Mouse (Mus musculus) thymus, postnatal 0 days (tissue): ENCODE results near the gene Fgfr2. TPM values are rescaled to one million over a fixed set of nuclear protein-coding genes. Genes with fewer than 3 reads are reported as not detected.
"Not testable (repeated sequence)": the region's sequence is repeated elsewhere in the genome, so short reads cannot be mapped to it uniquely, and the experiment has no call there.

Experiments used
- DNase-seq: peaks from one replicate; pipeline ENCODE4 v3.0.0-alpha.2; 2015; ENCODE audit warnings: low spot score
- polyA plus RNA-seq: library from polyadenylated mRNA; unstranded; fragments of >200 nt; fragmentation: Nextera tagmentation; extraction: Ambion mirVana; gene quantifications from 2 replicates; pipeline ENCODE4 v1.2.1, GENCODE M21; 2015

The Fgfr2 gene
- polyA plus RNA-seq, 1 experiment from 2014 or later, result 23.6 TPM

DNA sequence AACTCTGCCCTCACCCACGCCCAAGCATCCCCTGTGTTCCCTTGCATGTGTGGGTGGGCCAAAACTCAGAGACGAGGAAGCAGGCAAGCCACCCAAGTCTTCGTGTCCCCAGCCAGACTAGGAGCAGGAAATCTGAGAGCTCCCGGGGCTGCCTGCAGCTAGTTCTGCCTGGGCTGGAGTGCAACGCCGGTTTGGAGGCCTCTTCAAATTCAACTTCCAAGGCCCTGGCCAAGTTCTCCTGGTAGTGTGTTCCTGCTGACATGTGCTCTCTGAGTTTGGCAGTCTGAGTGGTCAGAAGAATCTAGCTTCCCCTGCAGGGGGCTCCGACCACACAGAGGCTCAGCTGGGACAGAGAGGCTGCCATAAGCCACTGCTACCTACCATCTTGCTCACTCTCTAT is 2948.6 kb downstream of the Fgfr2 start:
- DNase-seq, result no peak

DNA sequence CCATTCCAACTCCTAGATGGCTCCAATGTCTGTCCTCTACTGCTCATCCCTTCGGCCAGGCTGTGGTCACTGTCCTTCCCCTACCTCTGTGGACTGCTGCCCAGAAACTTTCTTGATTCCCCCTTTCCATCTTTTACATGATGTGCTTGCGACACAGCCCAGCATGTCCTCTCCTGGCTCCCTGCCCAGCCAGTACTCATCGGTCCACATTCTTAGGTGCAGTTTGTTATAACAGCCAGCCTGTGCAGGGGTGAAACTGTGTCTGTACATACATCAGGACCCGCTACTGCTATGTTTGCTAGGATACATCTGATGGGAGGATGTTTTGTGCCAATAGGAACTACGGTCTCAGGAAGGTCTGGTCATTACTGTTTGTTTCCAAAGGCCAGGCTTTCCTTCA is 2949.2 kb downstream of the Fgfr2 start:
- no peak for DNase-seq

DNA sequence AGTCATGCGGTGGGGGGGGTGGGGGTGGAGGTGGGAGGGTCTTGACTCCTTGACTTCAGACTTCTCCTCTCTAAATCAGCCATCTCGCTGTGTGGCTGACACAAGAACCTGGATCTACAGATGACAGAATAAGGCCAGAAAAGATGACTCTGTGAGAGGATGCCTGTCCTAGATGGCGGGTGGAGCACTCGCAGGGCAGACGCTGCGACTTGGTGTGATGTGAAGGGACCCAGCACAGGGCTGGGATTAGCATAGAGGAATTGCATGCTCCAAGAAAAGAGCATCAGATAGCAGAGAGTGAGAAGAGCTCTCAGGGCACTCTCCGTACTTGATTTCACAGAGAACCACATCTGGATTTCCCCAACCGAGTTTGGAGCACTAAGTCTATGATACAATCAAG is 2953.0 kb downstream of the Fgfr2 start:
- DNase-seq, result no peak

DNA sequence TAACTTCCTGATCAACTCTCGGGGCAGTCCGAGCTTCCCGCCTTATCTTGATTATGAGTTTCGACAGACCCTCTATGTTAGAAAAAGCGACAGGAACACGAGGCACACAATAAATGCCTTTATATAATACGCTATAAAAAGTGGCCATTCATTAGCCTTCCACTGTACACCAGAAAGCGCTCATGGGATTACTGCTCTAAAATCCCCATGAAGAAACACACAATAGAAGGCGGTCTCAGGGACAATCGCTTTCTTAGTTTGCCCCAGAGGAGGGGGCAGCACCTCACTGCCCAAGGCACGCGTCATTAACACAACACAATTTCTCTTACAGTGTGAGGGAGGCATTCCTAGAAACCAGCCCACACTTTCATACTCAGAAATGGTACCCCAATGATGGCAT is 2954.9 kb downstream of the Fgfr2 start:
- DNase-seq, result no peak

DNA sequence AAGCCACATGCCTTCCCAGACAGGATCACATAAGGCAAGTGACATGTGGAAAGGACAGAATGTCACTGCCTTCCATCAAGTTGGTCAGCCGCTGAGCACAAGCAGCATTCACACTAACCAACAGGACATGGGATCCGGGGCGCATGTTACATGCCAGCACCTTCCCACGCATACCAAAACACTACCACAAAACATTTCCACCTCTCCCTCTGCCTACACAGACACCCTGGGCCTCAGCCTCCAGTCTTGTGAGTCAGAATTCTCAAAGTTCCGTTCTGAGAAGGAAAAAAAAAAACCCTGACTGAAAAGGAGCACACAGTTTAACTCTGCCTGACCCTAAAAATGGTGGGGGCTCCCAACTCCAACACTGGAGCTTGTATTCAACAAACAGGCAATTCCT is 2955.9 kb downstream of the Fgfr2 start:
- no peak for DNase-seq

DNA sequence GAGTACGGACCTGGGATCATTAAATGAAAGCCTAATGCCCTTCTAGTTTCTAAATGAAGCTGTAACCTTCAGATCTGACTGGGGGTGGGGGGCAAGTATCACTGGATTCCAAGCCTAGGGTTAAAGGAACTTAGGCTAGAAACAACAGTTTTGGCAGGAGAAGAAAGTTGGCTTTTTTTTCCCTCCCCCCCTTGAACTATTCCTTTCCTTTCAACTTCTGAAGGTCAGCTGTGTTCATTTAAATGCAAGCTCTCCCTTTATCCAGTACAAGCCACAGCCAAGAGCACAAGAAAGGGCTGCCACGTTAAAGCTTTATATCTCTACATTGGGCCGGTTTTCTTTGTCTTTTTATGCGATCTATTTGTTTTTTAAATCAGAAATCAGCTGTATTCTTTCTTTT is 2957.0 kb downstream of the Fgfr2 start:
- no peak for DNase-seq

DNA sequence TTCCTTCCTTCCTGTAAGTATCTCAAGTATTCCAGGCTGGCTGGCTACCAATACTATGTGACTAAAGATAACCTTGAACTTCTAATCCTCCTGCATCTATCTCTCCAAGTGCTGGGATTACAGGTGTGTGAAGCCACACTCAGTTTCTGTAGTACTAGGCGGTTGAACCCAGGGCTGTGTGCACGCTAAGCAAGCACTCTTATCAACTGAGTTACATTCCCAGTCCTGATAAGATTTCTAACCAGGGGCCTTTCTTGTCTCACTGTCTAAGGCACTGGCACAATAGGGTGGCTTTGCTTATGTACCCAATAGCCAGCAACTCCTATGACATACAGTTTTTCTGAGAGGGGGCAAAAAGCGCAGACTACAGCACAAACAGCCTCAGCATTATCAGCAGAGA is 2957.7 kb downstream of the Fgfr2 start:
- DNase-seq, result no peak

DNA sequence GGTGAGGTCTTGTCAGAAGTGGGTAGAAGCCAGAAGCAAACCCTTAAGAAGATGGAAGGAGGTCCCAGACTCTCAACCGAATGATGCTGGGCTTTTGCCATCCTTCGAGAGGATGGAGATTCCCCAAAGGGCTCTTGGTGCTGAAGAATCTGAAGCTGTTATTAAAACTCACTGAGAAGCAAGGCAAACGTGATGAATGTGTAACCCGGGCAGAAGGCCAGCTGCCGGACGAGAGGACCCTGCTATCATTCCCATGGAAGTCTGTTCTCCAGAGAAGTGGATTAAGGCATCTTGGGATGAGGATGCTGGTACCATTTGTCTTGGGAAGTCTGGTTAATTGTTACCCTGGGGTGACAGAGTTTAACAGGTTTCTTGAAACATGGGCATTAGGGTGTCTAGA is 2960.4 kb downstream of the Fgfr2 start:
- no peak for DNase-seq

DNA sequence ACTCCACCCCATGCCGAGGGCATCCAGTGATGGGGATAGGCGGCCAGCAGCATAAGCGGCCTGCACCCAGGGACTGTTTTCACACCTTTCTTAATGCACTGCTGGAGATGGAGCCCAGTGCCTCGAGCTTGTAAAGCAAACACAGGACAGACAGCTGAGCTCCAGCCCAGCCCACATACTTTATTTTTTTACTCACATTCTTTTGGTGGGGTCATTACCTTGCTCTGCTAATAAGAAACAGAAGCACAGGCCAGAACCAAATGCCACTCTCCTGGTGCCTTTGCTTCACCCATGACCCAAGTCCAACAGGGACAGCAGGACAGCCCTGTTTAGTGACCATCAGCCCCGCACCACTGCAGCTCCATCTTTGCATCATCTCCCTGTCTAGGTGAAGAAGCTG is 2961.6 kb downstream of the Fgfr2 start:
- DNase-seq, result no peak

DNA sequence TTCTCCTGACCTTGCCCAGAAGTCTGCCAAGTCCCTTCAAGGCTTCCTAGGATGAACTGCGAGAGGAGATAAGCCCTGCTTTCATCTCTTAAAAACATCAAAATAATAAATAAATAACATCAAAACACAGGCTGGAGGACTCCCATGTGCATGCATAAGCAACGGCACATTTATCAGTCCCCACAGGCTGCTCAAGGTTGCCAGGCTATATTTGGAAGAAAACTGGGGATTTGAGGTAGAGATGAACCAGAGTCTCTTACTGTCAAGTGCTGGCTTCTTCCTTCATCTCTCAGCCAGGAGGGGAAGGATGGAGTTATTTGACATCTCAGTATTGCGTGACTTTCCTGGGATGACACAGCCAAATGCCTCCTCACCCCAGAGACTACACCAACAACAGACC is 2964.3 kb downstream of the Fgfr2 start:
- no peak for DNase-seq

DNA sequence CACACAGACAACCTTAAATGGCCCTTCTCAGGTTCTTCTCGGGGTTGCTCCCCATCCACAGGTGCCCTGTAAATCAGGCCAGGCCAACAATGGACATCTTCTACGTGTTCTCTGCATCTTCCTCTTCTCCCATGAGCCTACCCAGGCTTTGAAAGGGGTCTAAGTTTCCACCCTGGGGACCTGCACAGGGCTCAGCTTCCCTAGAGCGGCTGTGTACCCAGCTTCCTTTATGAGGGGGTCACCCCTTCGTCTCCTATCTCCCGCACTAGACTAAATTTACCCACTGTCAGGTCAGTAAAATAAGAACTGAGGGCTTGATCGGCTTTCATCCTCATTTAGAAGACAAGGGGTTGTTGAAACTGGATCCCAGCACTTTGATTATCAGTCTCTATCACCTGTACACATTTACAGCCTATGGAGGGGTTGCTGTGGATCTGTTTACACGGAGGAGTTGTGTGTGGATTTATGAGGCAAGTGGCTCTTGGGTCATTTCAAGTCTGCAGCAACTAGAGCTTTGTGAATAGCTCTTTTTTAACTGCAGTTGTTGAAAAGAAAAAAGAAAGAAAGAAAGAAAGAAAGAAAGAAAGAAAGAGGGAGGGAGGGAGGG is 2969.7 kb downstream of the Fgfr2 start:
- DNase-seq, result no peak

DNA sequence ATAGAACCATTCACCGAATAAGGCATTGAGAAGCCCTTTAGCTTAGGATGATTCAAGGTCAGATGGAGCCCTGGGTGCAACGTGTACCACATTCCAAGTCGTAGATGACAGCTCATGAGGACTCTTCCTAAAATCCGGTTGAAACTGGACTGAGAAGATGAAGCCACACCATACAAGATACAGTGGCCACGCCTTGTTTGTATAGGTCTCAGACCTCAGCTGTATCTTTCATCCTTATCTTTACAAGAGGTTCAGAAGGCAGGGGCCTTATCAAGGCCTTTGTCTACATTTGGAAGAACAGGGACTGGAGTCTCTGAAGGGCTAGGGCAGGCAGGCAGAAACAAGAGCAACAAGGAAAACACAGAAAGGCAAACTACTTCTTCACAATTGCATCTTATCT is 2974.2 kb downstream of the Fgfr2 start:
- DNase-seq, result no peak

DNA sequence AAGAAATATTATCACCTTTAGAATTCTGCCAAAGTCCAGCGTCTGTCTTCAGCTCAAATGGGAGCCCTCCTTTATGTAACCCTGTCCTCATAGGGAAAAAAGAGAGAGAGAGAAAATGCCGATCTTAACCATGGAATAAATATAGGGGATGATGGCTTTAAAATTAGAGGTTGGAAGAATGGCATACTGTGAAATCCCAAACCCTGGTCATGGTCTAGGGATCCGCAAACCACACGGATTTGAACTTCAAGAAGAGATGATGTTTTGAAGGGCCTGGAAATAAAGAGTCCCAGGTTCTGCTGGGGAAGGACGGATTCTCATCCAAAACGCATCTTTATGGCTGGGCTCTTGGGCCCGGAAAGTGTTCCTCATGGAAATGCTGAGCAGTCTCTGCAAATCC is 2975.9 kb downstream of the Fgfr2 start:
- no peak for DNase-seq

DNA sequence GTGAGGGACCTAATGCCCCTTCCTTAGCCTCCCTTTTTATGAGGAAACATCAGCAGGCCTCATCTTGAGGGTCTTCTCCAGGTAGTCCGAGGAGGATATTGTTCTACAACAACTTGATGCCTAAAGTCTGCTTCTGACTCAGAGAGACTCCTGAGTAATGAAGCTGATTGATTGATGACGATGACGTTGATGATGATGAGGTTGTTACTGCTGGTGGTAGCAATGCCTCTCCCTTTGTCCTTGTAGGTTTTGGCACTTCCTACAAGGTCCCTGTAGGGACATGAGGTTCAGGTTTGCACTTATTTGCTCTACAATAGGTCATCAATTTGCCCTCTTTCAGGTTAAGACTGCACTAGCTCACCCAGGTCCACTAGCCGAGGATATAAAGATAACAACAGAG is 2977.9 kb downstream of the Fgfr2 start:
- no peak for DNase-seq

DNA sequence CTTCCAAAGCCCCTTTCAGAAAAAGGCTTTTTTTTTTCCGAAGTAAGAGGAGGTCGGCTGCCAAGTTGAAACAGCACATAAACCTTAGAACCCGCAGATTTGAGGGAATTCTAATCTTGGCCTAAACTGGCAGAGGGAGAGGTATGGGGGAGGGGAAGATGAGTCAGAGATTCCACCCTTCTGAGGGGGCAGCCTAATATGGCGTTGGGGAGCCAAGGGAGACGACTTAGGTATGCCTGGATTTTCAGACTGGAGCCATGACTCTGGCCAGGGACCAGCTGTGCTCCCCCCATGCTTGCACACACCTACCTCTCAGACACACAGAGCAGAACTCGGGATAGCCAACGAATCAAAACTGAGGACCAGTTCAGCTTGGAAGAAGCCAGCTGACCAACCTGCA is 2979.8 kb downstream of the Fgfr2 start:
- DNase-seq, result no peak

DNA sequence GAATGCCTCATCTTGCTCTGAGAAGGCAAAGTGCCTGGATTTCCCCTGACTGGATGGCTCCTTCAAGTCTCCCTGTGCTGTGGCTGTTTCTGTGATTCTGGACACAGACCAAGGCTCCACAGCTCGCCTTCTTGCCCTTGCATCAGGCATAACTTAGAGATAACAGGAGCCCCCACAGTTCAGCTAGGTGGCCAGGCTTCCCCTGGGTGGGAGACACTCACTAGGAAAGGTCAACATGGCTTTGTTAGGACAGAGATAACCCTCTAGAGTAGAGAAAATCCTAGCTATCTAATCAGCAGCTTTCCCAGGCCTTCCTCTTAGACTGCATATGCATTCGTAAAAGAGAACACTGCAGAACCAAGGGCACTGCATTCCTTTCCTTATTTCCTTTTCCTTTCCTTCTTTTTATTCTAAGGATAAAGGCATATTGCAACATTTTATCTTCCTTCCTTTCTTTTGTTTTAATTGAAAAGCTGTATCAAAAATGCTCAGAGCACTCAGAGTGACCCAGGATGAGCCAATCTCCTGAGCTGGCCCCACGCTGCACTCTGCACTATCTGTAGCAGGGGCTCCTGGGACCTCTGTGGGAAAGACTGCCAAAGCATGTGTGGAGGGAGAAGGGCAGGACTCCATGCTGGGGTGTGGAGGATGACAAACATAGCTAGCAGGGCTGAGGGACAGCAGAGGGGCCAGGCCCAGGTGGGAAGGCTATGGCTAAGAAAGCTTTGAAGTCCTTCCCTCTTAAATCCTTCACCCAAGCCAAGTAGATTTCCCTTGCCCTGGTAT is 2981.9 kb downstream of the Fgfr2 start:
- no peak for DNase-seq

DNA sequence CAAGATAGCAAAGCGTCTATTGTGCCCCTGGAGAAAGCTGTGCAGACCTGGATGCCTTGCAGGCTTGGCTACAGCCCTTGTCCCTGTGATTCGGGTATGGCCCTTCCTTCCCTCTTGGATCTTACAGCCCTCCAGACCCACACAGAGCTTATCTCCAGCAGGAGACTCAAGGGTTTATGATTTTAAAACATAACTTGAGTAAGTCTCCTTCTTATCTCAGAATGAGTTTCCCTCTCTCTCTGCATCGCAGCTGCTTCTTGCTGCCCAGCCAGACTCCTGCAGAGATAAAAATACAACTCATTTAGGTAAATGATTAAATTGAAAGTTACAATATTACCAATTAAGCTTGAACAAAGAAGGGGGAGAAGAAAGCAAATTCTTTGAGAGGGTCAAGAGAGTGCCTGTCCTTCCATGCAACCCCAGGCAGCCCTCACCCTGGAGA is 2988.2 kb downstream of the Fgfr2 start:
- DNase-seq, result no peak

DNA sequence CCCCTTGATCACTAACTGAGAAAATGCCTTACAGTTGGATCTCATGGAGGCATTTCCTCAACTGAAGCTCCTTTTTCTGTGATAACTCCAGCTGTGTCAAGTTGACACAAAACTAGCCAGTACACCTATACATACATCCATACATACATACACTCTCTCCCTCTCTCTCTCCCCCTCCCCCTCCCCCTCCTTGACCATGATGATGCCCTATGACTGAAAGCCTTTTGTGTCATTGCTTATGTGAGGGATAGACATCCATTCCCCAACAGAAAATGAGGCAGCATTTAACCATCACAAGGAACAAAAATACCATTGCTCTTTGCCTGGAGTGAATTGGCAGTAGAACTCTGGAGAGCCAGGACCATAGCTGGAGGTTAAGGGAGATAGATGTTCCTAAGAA is 2988.7 kb downstream of the Fgfr2 start:
- DNase-seq, result not testable (repeated sequence)

DNA sequence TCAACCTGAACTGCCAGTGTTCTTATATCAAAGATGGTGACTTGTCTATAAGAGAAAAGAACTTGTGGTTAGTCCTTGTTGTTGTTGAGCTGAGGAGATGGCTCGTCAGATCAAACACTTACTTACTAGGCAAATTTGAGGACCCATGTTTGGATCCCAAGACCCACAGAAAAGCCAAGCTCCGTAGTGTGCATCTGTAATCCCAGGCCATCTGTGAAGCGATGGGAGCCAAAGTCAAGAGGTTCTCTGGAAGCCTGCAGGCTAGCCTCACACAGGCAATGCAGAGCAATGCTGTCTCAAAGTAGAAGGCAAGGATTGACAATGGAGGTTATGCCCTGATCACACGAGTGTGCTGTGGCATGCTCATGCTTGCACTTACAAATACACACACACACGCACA is 2992.9 kb downstream of the Fgfr2 start:
- no peak for DNase-seq

DNA sequence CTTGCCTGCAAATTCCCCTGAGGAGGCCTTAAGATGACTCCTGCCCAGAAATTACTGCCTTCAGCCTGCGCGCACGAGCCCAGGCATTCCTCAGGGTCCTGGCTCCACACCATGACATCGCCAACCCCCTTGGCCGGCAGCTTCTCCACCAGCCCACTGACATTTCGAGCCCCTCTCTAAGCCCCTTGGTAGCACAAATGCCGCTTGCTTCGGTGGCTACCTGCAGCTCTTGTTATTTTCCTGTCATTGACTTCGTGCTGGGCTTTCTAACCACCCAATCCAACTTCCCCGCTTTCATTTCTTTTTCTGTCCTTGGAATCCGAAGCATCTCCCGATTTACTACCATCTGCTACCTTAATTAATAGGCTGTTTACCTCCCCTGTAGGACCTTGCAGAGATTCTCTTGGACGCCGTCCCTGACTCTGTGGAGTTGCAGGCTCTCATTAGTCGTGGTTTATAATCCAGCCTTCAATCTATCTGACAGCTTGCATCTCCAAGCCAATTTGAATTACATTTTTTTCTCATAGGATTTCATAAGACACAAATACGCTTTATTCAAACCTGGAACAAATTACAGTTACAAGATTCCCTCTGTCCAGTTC is 2993.7 kb downstream of the Fgfr2 start:
- no peak for DNase-seq

DNA sequence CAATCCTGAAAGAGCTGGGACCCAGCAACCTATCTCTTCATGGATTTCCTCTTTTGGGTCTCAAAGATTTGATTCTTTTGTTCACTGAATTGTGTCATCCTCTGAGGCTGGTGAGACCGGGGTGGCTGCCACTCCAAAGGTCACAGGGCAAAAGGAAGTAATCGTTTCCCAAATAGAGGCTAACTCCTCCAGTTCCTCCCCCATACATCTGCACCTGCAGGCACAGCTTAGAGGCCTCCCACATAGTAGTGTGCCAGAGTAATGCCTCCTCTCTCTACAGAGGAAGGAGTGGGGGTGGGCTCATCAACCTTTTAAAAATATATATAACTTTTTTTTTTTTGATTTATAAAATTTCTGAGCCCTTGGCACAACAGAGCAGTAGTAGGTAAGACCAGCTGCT is 3001.6 kb downstream of the Fgfr2 start:
- DNase-seq, result no peak

DNA sequence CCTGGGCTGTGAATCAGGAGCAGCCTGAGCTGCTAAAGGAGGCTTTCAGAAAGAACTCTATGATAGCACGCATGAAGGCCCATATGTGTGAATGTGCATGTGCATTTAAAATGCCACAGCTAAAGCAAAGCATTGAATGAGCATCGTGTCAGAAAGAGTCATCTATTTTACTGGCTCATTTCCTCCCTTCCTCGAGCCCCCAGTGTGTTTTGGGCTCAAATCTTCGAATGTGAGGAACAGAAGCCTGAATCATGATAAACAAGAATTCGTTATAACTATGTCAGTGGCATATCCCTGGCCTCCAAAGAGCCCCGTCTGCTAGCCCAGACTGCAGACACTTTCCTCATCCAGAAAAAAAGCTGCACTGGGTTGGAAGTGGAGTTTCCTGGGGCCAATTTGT is 3003.7 kb downstream of the Fgfr2 start:
- no peak for DNase-seq

DNA sequence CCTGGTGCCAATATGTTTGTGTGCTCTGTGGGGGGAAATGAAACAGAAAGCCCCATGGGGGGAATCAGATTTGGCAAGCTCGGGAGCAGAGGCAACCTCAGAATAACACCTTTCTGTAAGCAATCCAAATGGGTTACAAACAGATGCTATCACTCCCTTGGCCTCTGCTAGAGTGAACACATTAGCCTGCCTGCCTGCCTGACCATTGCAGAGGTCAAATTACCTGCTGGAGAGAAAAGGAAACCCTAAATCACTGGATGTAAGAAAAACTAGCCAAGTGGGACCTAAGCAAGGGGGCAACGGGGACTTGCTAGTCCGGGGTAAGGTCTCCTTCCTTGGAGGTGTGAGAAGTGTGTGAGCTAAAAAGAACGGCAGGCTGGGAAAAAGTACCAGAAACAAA is 3004.4 kb downstream of the Fgfr2 start:
- no peak for DNase-seq
